Mouse (Mus musculus) ES-E14 (cell line): ENCODE results near the gene Pik3r6. TPM values are rescaled to one million over a fixed set of nuclear protein-coding genes. Genes with fewer than 3 reads are reported as not detected.
A peak's percentile ranks its signal among the peaks of the same experiment; 100 is the strongest.

Experiments
- DNase-seq: peaks from one replicate; pipeline ENCODE4 v3.0.0-alpha.2; 2013; ENCODE audit warnings: low read depth, low spot score
- H3K27ac ChIP-seq: 2 replicates; pipeline ENCODE4 v1.5.1; 2012; ENCODE audit warnings: low read depth, mild to moderate bottlenecking, low read length, moderate library complexity, mixed read lengths; ENCODE audit not compliant: poor library complexity, insufficient read depth, severe bottlenecking
- H3K36me3 ChIP-seq: 2 replicates; pipeline ENCODE4 v1.6.1; 2012; ENCODE audit warnings: mild to moderate bottlenecking, low read length, moderate library complexity, mixed read lengths; ENCODE audit not compliant: control insufficient read depth, poor library complexity, insufficient read depth, severe bottlenecking
- H3K4me1 ChIP-seq, 2 experiments: fragments of 150-350 bp in 1 of 2; sonication (generic) in 1 of 2; 2 replicates each; pipeline ENCODE4 v1.6.1; 2012; ENCODE audit warnings: low read length in 2 of 2, mild to moderate bottlenecking in 1 of 2, mixed read lengths in 1 of 2; ENCODE audit not compliant: control insufficient read depth in 2 of 2, insufficient read depth in 2 of 2, poor library complexity in 1 of 2
- H3K4me3 ChIP-seq, 2 experiments: fragments of 150-350 bp in 1 of 2; sonication (generic) in 1 of 2; 2 replicates each; pipeline ENCODE4 v1.5.1; 2012; ENCODE audit warnings: low read length in 2 of 2, low read depth in 1 of 2, mild to moderate bottlenecking in 1 of 2, mixed read lengths in 1 of 2; ENCODE audit not compliant: insufficient read depth in 1 of 2, poor library complexity in 1 of 2, severe bottlenecking in 1 of 2
- H3K9ac ChIP-seq: 2 replicates; pipeline ENCODE4 v1.6.1; 2012; ENCODE audit warnings: low read depth, mild to moderate bottlenecking, low read length, mixed read lengths; ENCODE audit not compliant: poor library complexity, insufficient read depth, severe bottlenecking
- H3K9me3 ChIP-seq: fragments of 150-350 bp; sonication (generic); 2 replicates; pipeline ENCODE4 v1.6.1; 2012; ENCODE audit warnings: low read depth, mild to moderate bottlenecking, low read length; ENCODE audit not compliant: control insufficient read depth, insufficient read depth
- CHD2 ChIP-seq: IDR thresholded peaks from 2 replicates; pipeline ENCODE4 v1.6.1; 2014; ENCODE audit warnings: mild to moderate bottlenecking, low read depth, low read length, inconsistent platforms
- HCFC1 ChIP-seq: IDR thresholded peaks from 2 replicates; pipeline ENCODE4 v1.6.1; 2012; ENCODE audit warnings: low read length, inconsistent platforms, borderline replicate concordance; ENCODE audit not compliant: insufficient read depth
- MAFK ChIP-seq: IDR thresholded peaks from 2 replicates; pipeline ENCODE4 v1.6.1; 2014; ENCODE audit warnings: mild to moderate bottlenecking, low read depth, low read length, inconsistent platforms; ENCODE audit not compliant: insufficient read depth
- ZC3H11A ChIP-seq: IDR thresholded peaks from 2 replicates; pipeline ENCODE4 v1.6.1; 2012; ENCODE audit warnings: low read depth, mild to moderate bottlenecking, inconsistent platforms, low read length, borderline replicate concordance
- ZNF384 ChIP-seq: IDR thresholded peaks from 2 replicates; pipeline ENCODE4 v1.6.1; 2012; ENCODE audit warnings: low read depth, low read length, inconsistent platforms
- in situ Hi-C, 2 experiments: fragments of 600-800 bp; cut with MboI; formaldehyde crosslinking; loops; one replicate each; pipeline ENCODE4 v1.15.1; 2025; ENCODE audit warnings: low sequenced_read_pairs in 2 of 2, inconsistent platforms in 1 of 2; ENCODE audit not compliant: unreplicated experiment in 2 of 2
- total RNA-seq: library from RNA; depleted of rRNA; stranded (reverse); fragments of 300-350 nt; gene quantifications from 2 replicates; pipeline ENCODE4 v1.2.3, GENCODE M21; 2012

Gene Pik3r6
- total RNA-seq, 1 experiment: 0.40 TPM

DNA sequence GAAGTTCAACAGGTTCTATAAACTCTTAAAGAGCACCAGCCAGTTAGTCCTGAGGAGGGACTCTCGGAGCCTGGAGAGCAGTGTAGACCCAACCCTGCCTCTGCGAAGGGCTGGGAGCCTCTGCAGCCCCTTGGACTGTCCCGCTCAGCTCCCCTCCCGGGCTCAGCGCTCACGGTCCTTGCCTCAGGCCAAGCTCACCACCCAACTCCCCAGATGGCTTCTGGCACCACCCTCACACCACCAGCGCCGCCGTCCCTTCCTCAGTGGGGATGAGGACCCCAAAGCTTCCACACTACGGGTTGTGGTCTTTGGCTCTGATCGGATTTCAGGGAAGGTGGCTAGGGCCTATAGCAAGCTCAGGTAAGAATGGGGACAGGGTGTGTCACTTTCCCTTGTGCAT, 10.2 kb upstream of the Pik3r6 start:
- in situ Hi-C loops: no loop called here
- no peak overlapping the region; the same call in 1 of the 2 replicates for H3K27ac ChIP-seq

GRCm38 (mm10) chr11:68493760-68494159, 9.1 kb upstream of the Pik3r6 start:
- no peak overlapping the region for H3K9ac ChIP-seq

More for the DNA sequence above, 10.2 kb upstream of the Pik3r6 start:
- TF ChIP-seq MAFK: no peak
- no peak for TF ChIP-seq CHD2
- no peak for TF ChIP-seq ZNF384
- TF ChIP-seq HCFC1: no peak
- TF ChIP-seq ZC3H11A: no peak
- H3K9me3 ChIP-seq: no peaks in the 10 kb centered on the region
- H3K36me3 ChIP-seq: no peaks in the 10 kb centered on the region
- DNase-seq: no peak
- no peak overlapping the region for H3K4me3 ChIP-seq
- no peak overlapping the region for H3K9ac ChIP-seq
- H3K4me1 ChIP-seq: peaks cover 0 to 11% of the 10 kb centered on the region in 2 experiments; a peak in 3 of 4 replicates

DNA sequence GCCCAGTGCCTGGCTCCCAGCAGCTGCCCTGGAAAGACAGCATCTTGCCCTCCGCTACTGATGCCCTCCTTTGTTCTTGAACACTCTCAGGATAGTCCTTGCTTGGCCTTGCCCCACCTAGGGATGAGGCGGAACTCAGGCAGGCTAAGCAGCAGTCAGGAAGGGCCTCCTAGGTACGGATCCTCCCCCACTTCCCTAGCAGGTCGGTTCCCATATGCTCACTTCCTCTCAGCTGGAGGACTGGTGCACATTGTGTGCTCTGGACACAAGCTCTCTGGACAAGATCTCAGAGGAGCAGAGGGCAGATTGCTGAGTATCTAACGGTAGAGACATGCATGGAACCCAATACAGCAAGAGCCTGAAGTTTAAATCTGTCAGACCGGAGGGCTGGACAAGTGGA, 5.7 kb upstream of the Pik3r6 start:
- H3K4me3 ChIP-seq: no peak overlapping the region
- H3K9me3 ChIP-seq: no peaks in the 10 kb centered on the region
- no peak for DNase-seq
- H3K36me3 ChIP-seq: no peaks in the 10 kb centered on the region
- in situ Hi-C loops: no loop called here
- H3K9ac ChIP-seq: no peak overlapping the region
- no peak for TF ChIP-seq CHD2
- no peak for TF ChIP-seq ZNF384
- no peak for TF ChIP-seq MAFK
- no peak for TF ChIP-seq ZC3H11A
- no peak for TF ChIP-seq HCFC1
- H3K4me1 ChIP-seq: peaks cover 0 to 18% of the 10 kb centered on the region in 2 experiments; a peak in 3 of 4 replicates
- no peak overlapping the region for H3K27ac ChIP-seq

More at GRCm38 (mm10) chr11:68493760-68494159, 9.1 kb upstream of the Pik3r6 start:
- in situ Hi-C loops: no loop called here
- Histone ChIP-seq H3K4me3 (0 out of 4 replicates have a peak overlapping the region, but pooled peaks of 1 of the 2 experiments have one; percentile 21), H3K9me3 (no peaks in the 10 kb centered on the region), H3K36me3 (no peaks in the 10 kb centered on the region), H3K4me1 (peaks cover 0 to 11% of the 10 kb centered on the region in 2 experiments; a peak in 3 of 4 replicates), H3K27ac (no peak overlapping the region)
- no peak for DNase-seq
- TF ChIP-seq MAFK: no peak
- no peak for TF ChIP-seq CHD2
- TF ChIP-seq ZNF384: no peak
- no peak for TF ChIP-seq ZC3H11A
- TF ChIP-seq HCFC1: no peak

DNA sequence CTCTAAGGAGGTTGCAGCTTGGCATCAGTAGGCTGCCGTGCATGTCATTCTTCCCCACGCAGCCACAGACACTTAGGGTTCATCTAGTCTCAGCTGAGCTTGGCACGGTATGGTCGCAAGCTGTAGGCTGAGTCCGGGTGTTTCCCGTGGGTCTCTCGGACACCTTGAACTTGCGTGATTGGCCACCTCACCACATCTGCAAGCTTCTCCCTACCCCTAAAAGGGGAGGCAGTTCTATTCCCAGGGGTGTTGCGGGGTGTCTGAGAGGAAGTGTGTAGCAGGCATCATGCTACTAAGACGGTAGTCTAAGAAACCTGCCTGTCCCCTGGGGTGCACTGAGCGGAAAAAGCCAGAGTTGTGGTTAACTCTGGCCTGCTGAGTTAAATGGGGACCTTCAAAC, 4.3 kb upstream of the Pik3r6 start:
- H3K4me1 ChIP-seq: peaks cover 0 to 18% of the 10 kb centered on the region in 2 experiments; a peak in 3 of 4 replicates
- in situ Hi-C loops: no loop called here

More for the DNA sequence above, 4.3 kb upstream of the Pik3r6 start:
- Histone ChIP-seq H3K9me3 (no peaks in the 10 kb centered on the region), H3K36me3 (no peaks in the 10 kb centered on the region), H3K4me3 (no peak overlapping the region), H3K27ac (no peak overlapping the region), H3K9ac (no peak overlapping the region)
- TF ChIP-seq HCFC1 (no peak), CHD2 (no peak)
- no peak for DNase-seq
